Mouse (Mus musculus): ENCODE data around the gene Hoxa13. TPM values are rescaled to one million over a fixed set of nuclear protein-coding genes. Genes with fewer than 3 reads are reported as not detected.

Hoxa13 gene
- not detected in 2 replicates for polyA plus RNA-seq (2014; fragmentation: Nextera tagmentation; extraction: Ambion mirVana)

- DNase-seq (ENCODE audit: low spot score) (no peak), ATAC-seq (ENCODE audit: low FRiP score) (no peak)
Measured at GRCm38 (mm10) chr6:52260654-52261575, at the start of gene Hoxa13. Hoxa13 (minus strand) TSS chr6:52260880.

GRCm38 (mm10) chr6:52310366-52310765 lies 49.7 kb upstream of the Hoxa13 start:
- DNase-seq (ENCODE audit: low spot score): no peak
- Histone ChIP-seq H3K4me2 (replicated peaks) (peak overlapping the region; percentile 31), H3K27ac (no peak overlapping the region), H3K9ac (no peak overlapping the region), H3K4me3 (replicated peaks; ENCODE audit: low read length) (peak overlapping the region; percentile 11), H3K36me3 (replicated peaks; ENCODE audit: control insufficient read depth, insufficient read depth) (no peaks in the 10 kb centered on the region), H3K4me1 (replicated peaks; ENCODE audit: control insufficient read depth, insufficient read depth, low read length) (0 out of 2 replicates have a peak, but pooled peaks cover 4% of the 10 kb centered on the region), H3K9me3 (ENCODE audit: control insufficient read depth, low read length) (no peaks in the 10 kb centered on the region), H3K27me3 (ENCODE audit: control insufficient read depth, insufficient read depth, low read length) (peaks cover 97% of the 10 kb centered on the region)
- no peak for ATAC-seq (ENCODE audit: low FRiP score)
- 1% methylated on average over 24 of the region's 24 CpGs for WGBS

More at GRCm38 (mm10) chr6:52260654-52261575, at the start of gene Hoxa13:
- Histone ChIP-seq H3K9me3 (ENCODE audit: control insufficient read depth, low read length) (no peaks in the 10 kb centered on the region), H3K4me3 (replicated peaks; ENCODE audit: low read length) (peak within 1 kb of the TSS; percentile 13), H3K4me2 (replicated peaks) (peak within 1 kb of the TSS; percentile 33), H3K4me1 (replicated peaks; ENCODE audit: control insufficient read depth, insufficient read depth, low read length) (no peaks in the 10 kb centered on the region; the same call in 1 of the 2 replicates), H3K27ac (no peak within 1 kb of the TSS), H3K36me3 (replicated peaks; ENCODE audit: control insufficient read depth, insufficient read depth) (no peaks in the 10 kb centered on the region), H3K9ac (no peak within 1 kb of the TSS), H3K27me3 (ENCODE audit: control insufficient read depth, insufficient read depth, low read length) (peaks cover 92% of the 10 kb centered on the region)
- WGBS: 0% methylated on average over 31 of the region's 72 CpGs

DNA sequence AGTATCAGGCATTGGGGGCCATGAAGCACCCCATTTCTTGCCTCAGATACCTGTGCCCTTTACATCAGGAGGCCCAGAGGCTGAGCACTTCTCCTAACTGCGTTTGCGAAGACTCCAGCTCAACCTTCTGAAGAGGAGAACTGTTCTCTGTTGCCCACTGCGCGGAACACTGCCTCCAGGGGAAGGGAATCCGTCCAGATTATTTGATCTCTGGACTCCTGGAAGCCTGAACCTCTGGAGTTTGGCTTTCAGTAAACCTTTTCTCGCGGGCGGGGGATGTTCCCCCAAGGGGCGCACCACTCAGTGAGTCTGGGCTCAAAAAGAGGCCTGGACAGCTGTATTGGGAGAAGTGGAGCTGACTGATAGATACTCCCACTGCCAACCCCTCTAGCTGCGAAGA lies 49.1 kb upstream of the Hoxa13 start:
- Histone ChIP-seq H3K9ac (no peak overlapping the region), H3K36me3 (replicated peaks; ENCODE audit: control insufficient read depth, insufficient read depth) (no peaks in the 10 kb centered on the region), H3K4me3 (replicated peaks; ENCODE audit: low read length) (peak overlapping the region; percentile 11), H3K4me2 (replicated peaks) (peak overlapping the region; percentile 31), H3K27ac (no peak overlapping the region), H3K4me1 (replicated peaks; ENCODE audit: control insufficient read depth, insufficient read depth, low read length) (0 out of 2 replicates have a peak, but pooled peaks cover 4% of the 10 kb centered on the region), H3K9me3 (ENCODE audit: control insufficient read depth, low read length) (no peaks in the 10 kb centered on the region), H3K27me3 (ENCODE audit: control insufficient read depth, insufficient read depth, low read length) (peaks cover 96% of the 10 kb centered on the region)
- DNase-seq (ENCODE audit: low spot score): no peak
- ATAC-seq (ENCODE audit: low FRiP score): no peak
- 5% methylated on average over 10 of the region's 10 CpGs for WGBS

DNA sequence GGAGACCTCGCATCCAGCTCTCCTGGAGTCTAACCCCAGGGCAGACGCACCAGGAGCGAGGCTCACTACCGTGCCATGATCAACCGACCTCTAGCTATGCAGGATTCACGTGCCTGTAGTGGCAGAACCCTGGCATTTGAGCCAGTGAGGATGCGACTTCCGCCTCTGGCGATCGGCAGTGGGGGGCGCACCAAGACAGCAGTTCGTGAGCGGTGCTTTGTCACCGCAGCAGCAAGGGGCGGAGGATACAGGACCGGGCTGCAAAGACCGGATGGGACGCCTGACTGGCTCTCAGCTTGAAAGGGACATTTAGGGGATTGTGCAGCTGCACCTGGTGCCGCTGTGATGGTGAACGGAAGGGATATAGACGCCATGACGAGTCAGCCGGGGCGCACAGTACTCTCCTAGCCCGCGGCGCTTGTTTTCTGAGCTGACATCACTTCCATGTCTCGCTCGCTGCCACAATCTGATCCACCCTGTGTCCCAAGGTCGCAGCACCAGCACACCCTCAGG lies 45.3 kb upstream of the Hoxa13 start:
- peaks cover 88% of the 10 kb centered on the region for H3K27me3 ChIP-seq (ENCODE audit: control insufficient read depth, insufficient read depth, low read length)
- WGBS: 0% methylated on average over 29 of the region's 30 CpGs
- peak; percentile 91 for ATAC-seq (ENCODE audit: low FRiP score)
- DNase-seq (ENCODE audit: low spot score): peak; percentile 81
- H3K27ac ChIP-seq: no peak overlapping the region
- no peaks in the 10 kb centered on the region for H3K36me3 ChIP-seq (replicated peaks; ENCODE audit: control insufficient read depth, insufficient read depth)
- peak overlapping the region; percentile 54 for H3K9ac ChIP-seq
- H3K4me2 ChIP-seq (replicated peaks): peak overlapping the region; percentile 72
- no peaks in the 10 kb centered on the region for H3K9me3 ChIP-seq (ENCODE audit: control insufficient read depth, low read length)
- 0 out of 2 replicates have a peak, but pooled peaks cover 4% of the 10 kb centered on the region for H3K4me1 ChIP-seq (replicated peaks; ENCODE audit: control insufficient read depth, insufficient read depth, low read length)
- peak overlapping the region; percentile 39 for H3K4me3 ChIP-seq (replicated peaks; ENCODE audit: low read length)

DNA sequence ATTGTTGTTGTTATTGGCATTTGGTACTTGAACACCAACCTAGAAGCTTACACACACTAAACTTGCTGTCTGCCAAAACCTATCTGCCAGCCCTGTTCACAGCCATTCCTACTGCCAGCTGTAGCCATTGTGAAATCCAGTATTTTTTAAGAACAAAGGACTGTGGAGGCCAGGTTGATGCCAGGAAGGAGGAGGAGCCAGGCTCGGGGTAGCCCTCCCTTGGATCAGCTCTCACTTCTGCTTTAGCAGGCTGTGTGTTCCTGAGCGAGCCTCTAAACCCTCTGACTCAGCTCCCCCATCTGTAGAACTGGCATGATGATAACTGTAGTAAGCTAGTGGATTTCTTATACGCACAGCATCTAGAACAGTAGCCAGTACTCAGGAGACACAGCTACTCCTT lies 42.7 kb upstream of the Hoxa13 start:
- Histone ChIP-seq H3K9ac (no peak overlapping the region), H3K36me3 (replicated peaks; ENCODE audit: control insufficient read depth, insufficient read depth) (no peaks in the 10 kb centered on the region), H3K4me1 (replicated peaks; ENCODE audit: control insufficient read depth, insufficient read depth, low read length) (0 out of 2 replicates have a peak, but pooled peaks cover 4% of the 10 kb centered on the region), H3K27ac (no peak overlapping the region), H3K4me2 (replicated peaks) (no peak overlapping the region), H3K4me3 (replicated peaks; ENCODE audit: low read length) (no peak overlapping the region), H3K9me3 (ENCODE audit: control insufficient read depth, low read length) (no peaks in the 10 kb centered on the region), H3K27me3 (ENCODE audit: control insufficient read depth, insufficient read depth, low read length) (peaks cover 85% of the 10 kb centered on the region)
- 66% methylated on average over 3 of the region's 3 CpGs for WGBS
- DNase-seq (ENCODE audit: low spot score): no peak
- ATAC-seq (ENCODE audit: low FRiP score): no peak

GRCm38 (mm10) chr6:52300806-52301205 lies 40.1 kb upstream of the Hoxa13 start:
- no peak overlapping the region for H3K27ac ChIP-seq
- H3K9me3 ChIP-seq (ENCODE audit: control insufficient read depth, low read length): no peaks in the 10 kb centered on the region
- 82% methylated on average over 4 of the region's 4 CpGs for WGBS
- ATAC-seq (ENCODE audit: low FRiP score): no peak
- H3K9ac ChIP-seq: no peak overlapping the region
- DNase-seq (ENCODE audit: low spot score): no peak
- no peaks in the 10 kb centered on the region for H3K4me1 ChIP-seq (replicated peaks; ENCODE audit: control insufficient read depth, insufficient read depth, low read length)
- H3K4me3 ChIP-seq (replicated peaks; ENCODE audit: low read length): no peak overlapping the region
- H3K27me3 ChIP-seq (ENCODE audit: control insufficient read depth, insufficient read depth, low read length): peaks cover 79% of the 10 kb centered on the region
- H3K36me3 ChIP-seq (replicated peaks; ENCODE audit: control insufficient read depth, insufficient read depth): no peaks in the 10 kb centered on the region
- no peak overlapping the region for H3K4me2 ChIP-seq (replicated peaks)

GRCm38 (mm10) chr6:52298511-52298910 lies 37.8 kb upstream of the Hoxa13 start:
- no peak overlapping the region for H3K9ac ChIP-seq
- H3K9me3 ChIP-seq (ENCODE audit: control insufficient read depth, low read length): no peaks in the 10 kb centered on the region
- 82% methylated on average over 4 of the region's 4 CpGs for WGBS
- no peak overlapping the region for H3K4me3 ChIP-seq (replicated peaks; ENCODE audit: low read length)
- H3K27ac ChIP-seq: no peak overlapping the region
- no peaks in the 10 kb centered on the region for H3K4me1 ChIP-seq (replicated peaks; ENCODE audit: control insufficient read depth, insufficient read depth, low read length)
- DNase-seq (ENCODE audit: low spot score) (no peak), ATAC-seq (ENCODE audit: low FRiP score) (no peak)
- H3K27me3 ChIP-seq (ENCODE audit: control insufficient read depth, insufficient read depth, low read length): peaks cover 80% of the 10 kb centered on the region
- H3K4me2 ChIP-seq (replicated peaks): no peak overlapping the region
- H3K36me3 ChIP-seq (replicated peaks; ENCODE audit: control insufficient read depth, insufficient read depth): no peaks in the 10 kb centered on the region

DNA sequence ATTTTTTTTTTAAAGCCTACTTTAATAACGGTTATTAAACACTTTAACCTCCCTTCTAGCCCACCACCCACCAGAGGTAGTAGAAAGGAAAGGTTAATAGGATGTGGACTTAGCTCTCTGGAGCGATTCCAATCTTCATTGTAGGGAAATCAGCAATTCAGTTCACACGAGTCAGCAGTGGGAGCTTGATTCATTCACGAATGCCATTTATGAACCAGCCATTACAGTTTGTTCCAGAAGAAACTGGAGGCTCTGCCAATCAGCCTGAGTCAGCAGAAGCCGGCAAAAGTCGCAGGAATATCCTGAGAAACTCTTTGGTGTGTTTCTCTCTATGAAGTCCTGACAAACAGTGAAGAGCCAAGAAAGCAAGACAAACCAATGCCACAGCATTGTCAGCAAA lies 33.9 kb upstream of the Hoxa13 start:
- Histone ChIP-seq H3K4me2 (replicated peaks) (no peak overlapping the region), H3K4me3 (replicated peaks; ENCODE audit: low read length) (no peak overlapping the region), H3K9me3 (ENCODE audit: control insufficient read depth, low read length) (no peaks in the 10 kb centered on the region; the same call in 1 of the 2 replicates), H3K4me1 (replicated peaks; ENCODE audit: control insufficient read depth, insufficient read depth, low read length) (no peaks in the 10 kb centered on the region), H3K27ac (no peak overlapping the region), H3K9ac (no peak overlapping the region), H3K27me3 (ENCODE audit: control insufficient read depth, insufficient read depth, low read length) (peaks cover 84% of the 10 kb centered on the region), H3K36me3 (replicated peaks; ENCODE audit: control insufficient read depth, insufficient read depth) (no peaks in the 10 kb centered on the region)
- 73% methylated on average over 6 of the region's 6 CpGs for WGBS
- DNase-seq (ENCODE audit: low spot score) (no peak), ATAC-seq (ENCODE audit: low FRiP score) (no peak)

DNA sequence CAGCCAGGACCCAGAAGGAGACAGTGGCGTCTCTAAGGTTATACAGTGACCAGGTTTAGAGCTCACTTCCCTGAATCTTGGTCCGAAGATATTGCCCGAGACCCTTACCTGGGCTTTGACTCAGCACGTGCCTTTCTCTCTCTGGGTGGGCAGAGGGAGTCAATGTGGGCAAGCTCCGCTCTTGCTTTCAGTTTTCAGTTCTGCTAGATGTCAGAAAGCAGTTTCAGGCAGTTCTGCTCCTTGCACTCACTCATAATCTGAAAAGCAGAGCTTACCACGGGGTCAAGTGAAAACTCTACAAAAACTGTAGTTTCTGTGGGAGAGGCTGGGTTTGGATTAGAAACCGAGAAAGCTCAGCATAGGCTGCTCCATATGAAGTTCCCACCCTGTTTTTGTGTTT lies 31.6 kb upstream of the Hoxa13 start:
- WGBS: 56% methylated on average over 7 of the region's 7 CpGs
- ATAC-seq (ENCODE audit: low FRiP score): no peak
- H3K36me3 ChIP-seq (replicated peaks; ENCODE audit: control insufficient read depth, insufficient read depth): no peaks in the 10 kb centered on the region

More for the DNA sequence above, 31.6 kb upstream of the Hoxa13 start:
- H3K27ac ChIP-seq: no peak overlapping the region
- H3K9ac ChIP-seq: no peak overlapping the region
- DNase-seq (ENCODE audit: low spot score): no peak
- H3K9me3 ChIP-seq (ENCODE audit: control insufficient read depth, low read length): no peaks in the 10 kb centered on the region; the same call in 1 of the 2 replicates
- H3K4me2 ChIP-seq (replicated peaks): no peak overlapping the region
- no peaks in the 10 kb centered on the region for H3K4me1 ChIP-seq (replicated peaks; ENCODE audit: control insufficient read depth, insufficient read depth, low read length)
- H3K27me3 ChIP-seq (ENCODE audit: control insufficient read depth, insufficient read depth, low read length): peaks cover 92% of the 10 kb centered on the region
- no peak overlapping the region for H3K4me3 ChIP-seq (replicated peaks; ENCODE audit: low read length)

Data from hindbrain, embryonic 14.5 days (tissue).